Mouse (Mus musculus): Measurements from ENCODE around the gene Piwil4. TPM values are rescaled to one million over a fixed set of nuclear protein-coding genes. Genes with fewer than 3 reads are reported as not detected.
"Not testable (repeated sequence)": the region's sequence is repeated elsewhere in the genome, so short reads cannot be mapped to it uniquely, and the experiment has no call there.

Gene Piwil4
- total RNA-seq, 4 experiments from 2014 or later: not detected

- DNase-seq (ENCODE audit: low spot score): no peak
Measured at GRCm38 (mm10) chr9:14726005-14726404, 14.5 kb downstream of the Piwil4 start.

- DNase-seq (ENCODE audit: low spot score): no peak
Measured at GRCm38 (mm10) chr9:14724755-14725420, 15.6 kb downstream of the Piwil4 start.

GRCm38 (mm10) chr9:14721610-14722009 lies 18.9 kb downstream of the Piwil4 start:
- no peak for DNase-seq (ENCODE audit: low spot score)

GRCm38 (mm10) chr9:14720384-14720783 lies 20.1 kb downstream of the Piwil4 start:
- DNase-seq (ENCODE audit: low spot score): no peak

GRCm38 (mm10) chr9:14718332-14718691 lies 22.2 kb downstream of the Piwil4 start:
- DNase-seq (ENCODE audit: low spot score): no peak

GRCm38 (mm10) chr9:14717689-14718331 lies 22.7 kb downstream of the Piwil4 start:
- peak; percentile 40 for DNase-seq (ENCODE audit: low spot score)

GRCm38 (mm10) chr9:14715258-14715657 lies 25.3 kb downstream of the Piwil4 start:
- no peak for DNase-seq (ENCODE audit: low spot score)

GRCm38 (mm10) chr9:14710910-14711309 lies 29.6 kb downstream of the Piwil4 start:
- no peak for DNase-seq (ENCODE audit: low spot score)

- no peak for DNase-seq (ENCODE audit: low spot score)
Measured at GRCm38 (mm10) chr9:14705321-14706162, 35.0 kb downstream of the Piwil4 start.

GRCm38 (mm10) chr9:14700795-14701194 lies 39.7 kb downstream of the Piwil4 start:
- DNase-seq (ENCODE audit: low spot score): not testable (repeated sequence)

- no peak for DNase-seq (ENCODE audit: low spot score)
Measured at GRCm38 (mm10) chr9:14699288-14699640, 41.3 kb downstream of the Piwil4 start.

- DNase-seq (ENCODE audit: low spot score): peak; percentile 93
Measured at GRCm38 (mm10) chr9:14698582-14699287, 41.8 kb downstream of the Piwil4 start.

- DNase-seq (ENCODE audit: low spot score): no peak
Measured at GRCm38 (mm10) chr9:14697903-14698302, 42.6 kb downstream of the Piwil4 start.

GRCm38 (mm10) chr9:14689376-14690108 lies 51.0 kb downstream of the Piwil4 start:
- DNase-seq (ENCODE audit: low spot score): peak; percentile 39

GRCm38 (mm10) chr9:14684363-14684762 lies 56.2 kb downstream of the Piwil4 start:
- DNase-seq (ENCODE audit: low spot score): no peak

- no peak for DNase-seq (ENCODE audit: low spot score)
Measured at GRCm38 (mm10) chr9:14682741-14683140, 57.8 kb downstream of the Piwil4 start.

GRCm38 (mm10) chr9:14680584-14680983 lies 59.9 kb downstream of the Piwil4 start:
- no peak for DNase-seq (ENCODE audit: low spot score)

GRCm38 (mm10) chr9:14675707-14676691 lies 64.5 kb downstream of the Piwil4 start:
- no peak for DNase-seq (ENCODE audit: low spot score)

- no peak for DNase-seq (ENCODE audit: low spot score)
Measured at GRCm38 (mm10) chr9:14674506-14674905, 66.0 kb downstream of the Piwil4 start.

- no peak for DNase-seq (ENCODE audit: low spot score)
Measured at GRCm38 (mm10) chr9:14673109-14673508, 67.4 kb downstream of the Piwil4 start.
